Mouse (Mus musculus) neural tube, embryonic 15.5 days (tissue): ENCODE measurements around the gene Gadd45a. TPM values are rescaled to one million over a fixed set of nuclear protein-coding genes. Genes with fewer than 3 reads are reported as not detected.

Experiments used
- ATAC-seq: fragments of 200-750 bp; cut with Nextera tagmentation; 2 replicates; pipeline ENCODE4 v1.8.0; 2017; ENCODE audit warnings: mild to moderate bottlenecking, moderate TSS enrichment, moderate library complexity; ENCODE audit not compliant: low FRiP score
- H3K27ac ChIP-seq: fragments of 300-500 bp; sonication (generic); replicated peaks from 2 replicates; pipeline ENCODE4 v1.5.1; 2015; ENCODE audit warnings: mild to moderate bottlenecking, inconsistent platforms
- H3K27me3 ChIP-seq: fragments of 300-500 bp; sonication (generic); replicated peaks from 2 replicates; pipeline ENCODE4 v1.6.1; 2015; ENCODE audit warnings: inconsistent platforms
- H3K36me3 ChIP-seq: fragments of 300-500 bp; sonication (generic); 2 replicates; pipeline ENCODE4 v1.6.1; 2015; ENCODE audit warnings: inconsistent platforms
- H3K4me1 ChIP-seq: fragments of 300-500 bp; sonication (generic); 2 replicates; pipeline ENCODE4 v1.6.1; 2015; ENCODE audit warnings: inconsistent platforms
- H3K4me2 ChIP-seq: fragments of 300-500 bp; sonication (generic); 2 replicates; pipeline ENCODE4 v1.6.1; 2015; ENCODE audit warnings: inconsistent platforms, mild to moderate bottlenecking, moderate library complexity
- H3K4me3 ChIP-seq: fragments of 300-500 bp; sonication (generic); replicated peaks from 2 replicates; pipeline ENCODE4 v1.5.1; 2015; ENCODE audit warnings: mild to moderate bottlenecking, inconsistent platforms
- H3K9ac ChIP-seq: fragments of 300-500 bp; sonication (generic); replicated peaks from 2 replicates; pipeline ENCODE4 v1.6.1; 2015; ENCODE audit warnings: mild to moderate bottlenecking, inconsistent platforms
- H3K9me3 ChIP-seq: fragments of 300-500 bp; sonication (generic); replicated peaks from 2 replicates; pipeline ENCODE4 v1.6.1; 2016; ENCODE audit warnings: inconsistent platforms
- WGBS: fragments of 180-500 bp; shearing (Covaris S2); methylation state at CpG from one replicate; pipeline ENCODE4 v1.1.7; 2015; ENCODE audit warnings: mixed read lengths; 5-methylcytosine and 5-hydroxymethylcytosine counted together
- polyA plus RNA-seq: library from polyadenylated mRNA; unstranded; fragments of >200 nt; fragmentation: Nextera tagmentation; extraction: Ambion mirVana; gene quantifications from 2 replicates; pipeline ENCODE4 v1.2.1, GENCODE M21; 2015

Gene Gadd45a
- polyA plus RNA-seq, 1 experiment from 2014 or later = 23.4 TPM

GRCm38 (mm10) chr6:66992232-66992631 is 45.0 kb downstream of the Gadd45a start:
- Histone ChIP-seq H3K9ac (no peak overlapping the region), H3K4me2 (no peak overlapping the region), H3K9me3 (no peaks in the 10 kb centered on the region), H3K27me3 (no peaks in the 10 kb centered on the region), H3K4me1 (no peaks in the 10 kb centered on the region), H3K36me3 (no peaks in the 10 kb centered on the region), H3K4me3 (no peak overlapping the region), H3K27ac (no peak overlapping the region)
- no peak for ATAC-seq
- WGBS = 91% methylated on average over 9 of the region's 9 CpGs

GRCm38 (mm10) chr6:66989518-66989917 is 47.7 kb downstream of the Gadd45a start:
- Histone ChIP-seq H3K27me3 (no peaks in the 10 kb centered on the region), H3K9me3 (no peaks in the 10 kb centered on the region), H3K4me3 (no peak overlapping the region), H3K4me1 (no peaks in the 10 kb centered on the region), H3K27ac (no peak overlapping the region), H3K9ac (no peak overlapping the region), H3K4me2 (no peak overlapping the region), H3K36me3 (no peaks in the 10 kb centered on the region)
- ATAC-seq = no peak
- WGBS = 95% methylated on average over 3 of the region's 3 CpGs

- no peak for ATAC-seq
- Histone ChIP-seq H3K4me1 (no peaks in the 10 kb centered on the region), H3K4me3 (no peak overlapping the region), H3K36me3 (no peaks in the 10 kb centered on the region), H3K9ac (no peak overlapping the region), H3K9me3 (no peaks in the 10 kb centered on the region), H3K4me2 (no peak overlapping the region), H3K27me3 (no peaks in the 10 kb centered on the region), H3K27ac (no peak overlapping the region)
- 94% methylated on average over 6 of the region's 6 CpGs for WGBS
These were observed 48.2 kb downstream of the Gadd45a start for GRCm38 (mm10) chr6:66989037-66989436.

GRCm38 (mm10) chr6:66988363-66988762 is 48.9 kb downstream of the Gadd45a start:
- Histone ChIP-seq H3K4me1 (no peaks in the 10 kb centered on the region), H3K4me2 (no peak overlapping the region), H3K9me3 (no peaks in the 10 kb centered on the region), H3K27ac (no peak overlapping the region), H3K36me3 (no peaks in the 10 kb centered on the region), H3K27me3 (no peaks in the 10 kb centered on the region), H3K4me3 (no peak overlapping the region), H3K9ac (no peak overlapping the region)
- ATAC-seq = 0 out of 2 replicates have a peak, but pooled peaks have one; percentile 12
- WGBS = 72% methylated on average over 9 of the region's 9 CpGs

- Histone ChIP-seq H3K27ac (no peak overlapping the region), H3K9ac (no peak overlapping the region), H3K4me1 (no peaks in the 10 kb centered on the region), H3K27me3 (no peaks in the 10 kb centered on the region), H3K36me3 (no peaks in the 10 kb centered on the region), H3K4me2 (no peak overlapping the region), H3K9me3 (no peaks in the 10 kb centered on the region), H3K4me3 (no peak overlapping the region)
- peak; percentile 58; the same call in 1 of the 2 replicates for ATAC-seq
- WGBS = 58% methylated on average over 3 of the region's 3 CpGs
These were observed 49.6 kb downstream of the Gadd45a start for GRCm38 (mm10) chr6:66987643-66988042.

GRCm38 (mm10) chr6:66986063-66986462 is 51.2 kb downstream of the Gadd45a start:
- H3K27me3 ChIP-seq = no peaks in the 10 kb centered on the region
- H3K4me1 ChIP-seq = no peaks in the 10 kb centered on the region
- WGBS = 88% methylated on average over 12 of the region's 12 CpGs
- no peaks in the 10 kb centered on the region for H3K9me3 ChIP-seq
- no peak overlapping the region for H3K4me2 ChIP-seq
- no peaks in the 10 kb centered on the region for H3K36me3 ChIP-seq
- H3K4me3 ChIP-seq = no peak overlapping the region
- no peak overlapping the region for H3K27ac ChIP-seq
- H3K9ac ChIP-seq = no peak overlapping the region
- no peak for ATAC-seq

GRCm38 (mm10) chr6:66985500-66985899 is 51.8 kb downstream of the Gadd45a start:
- no peak for ATAC-seq
- no peak overlapping the region for H3K4me3 ChIP-seq
- no peaks in the 10 kb centered on the region for H3K4me1 ChIP-seq
- H3K36me3 ChIP-seq = no peaks in the 10 kb centered on the region
- H3K27me3 ChIP-seq = no peaks in the 10 kb centered on the region
- H3K9ac ChIP-seq = no peak overlapping the region
- H3K27ac ChIP-seq = no peak overlapping the region
- 72% methylated on average over 7 of the region's 7 CpGs for WGBS
- H3K9me3 ChIP-seq = no peaks in the 10 kb centered on the region
- no peak overlapping the region for H3K4me2 ChIP-seq

Other genes with a start within 250 kb of the Gadd45a start
- not detected in 2 replicates for gene Vmn1r39, start 226.8 kb downstream of the Gadd45a start, polyA plus RNA-seq
- 65.9 and 75.1 TPM in 2 replicates for gene Gng12, start 141.1 kb downstream of the Gadd45a start, polyA plus RNA-seq
- 293 and 341 TPM in 2 replicates for gene Serbp1, start 200.7 kb upstream of the Gadd45a start, polyA plus RNA-seq